Mouse (Mus musculus): ENCODE results near the gene Glyr1.

Gene Glyr1

DNA sequence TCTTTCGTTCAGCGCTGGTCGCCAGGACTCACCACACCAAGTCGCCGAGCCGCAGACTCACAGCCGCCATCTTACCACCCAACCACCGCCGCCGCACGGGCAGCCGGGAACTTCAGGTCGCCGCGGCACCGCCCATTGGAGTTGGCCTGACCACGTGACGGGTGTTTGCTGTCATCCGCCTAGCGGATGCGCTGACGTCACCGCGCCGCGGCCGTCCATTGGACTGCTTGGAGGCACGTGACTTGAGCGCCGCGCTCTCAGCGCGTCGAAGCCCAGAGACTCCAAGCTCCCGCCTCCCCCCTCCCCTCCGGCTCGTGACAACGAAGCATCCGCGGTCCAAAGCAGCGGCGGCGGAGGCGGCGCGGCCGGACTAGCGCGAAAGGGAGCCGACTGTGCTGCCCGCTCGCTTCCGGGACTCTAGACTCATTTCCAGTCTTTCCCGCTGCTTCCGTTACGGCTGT lies at the start of gene Glyr1, which contains the start of gene Ubn1:
TSS of gene Glyr1 (minus strand) at position 90 of the 461 bp plus-strand sequence.
TSS of gene Ubn1 (plus strand) at position 284 of the 461 bp plus-strand sequence.
- in situ Hi-C loops (cut with MboI; ENCODE audit: unreplicated experiment in 2 of 2) = loop anchor here in 1 of 2 experiments (10.0 to 25.0 kb wide), 2 partner anchors 145 to 938 kb away; no protein-coding TSS in a partner anchor

DNA sequence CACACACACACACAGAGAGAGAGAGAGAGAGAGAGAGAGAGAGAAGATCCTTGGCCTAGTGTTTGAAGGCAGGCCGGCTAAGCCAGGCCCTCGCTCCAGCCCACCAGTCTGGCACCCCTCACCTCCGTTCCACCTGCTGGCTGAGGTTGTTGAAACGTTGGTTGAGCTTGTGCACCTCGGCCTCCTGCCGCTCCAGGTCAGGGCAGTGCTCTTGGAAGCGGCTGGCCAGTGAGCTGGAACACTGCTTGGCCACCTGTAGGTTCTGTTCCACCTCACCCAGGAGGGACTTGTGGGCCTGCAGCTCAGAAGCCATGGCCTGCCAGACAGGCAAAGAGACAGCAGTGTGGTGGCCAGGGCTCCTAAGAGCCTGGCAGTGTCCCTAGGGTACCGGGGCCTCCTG lies 46.8 kb upstream of the Glyr1 start:
- in situ Hi-C loops (cut with MboI; ENCODE audit: unreplicated experiment in 2 of 2) = no loop called here

DNA sequence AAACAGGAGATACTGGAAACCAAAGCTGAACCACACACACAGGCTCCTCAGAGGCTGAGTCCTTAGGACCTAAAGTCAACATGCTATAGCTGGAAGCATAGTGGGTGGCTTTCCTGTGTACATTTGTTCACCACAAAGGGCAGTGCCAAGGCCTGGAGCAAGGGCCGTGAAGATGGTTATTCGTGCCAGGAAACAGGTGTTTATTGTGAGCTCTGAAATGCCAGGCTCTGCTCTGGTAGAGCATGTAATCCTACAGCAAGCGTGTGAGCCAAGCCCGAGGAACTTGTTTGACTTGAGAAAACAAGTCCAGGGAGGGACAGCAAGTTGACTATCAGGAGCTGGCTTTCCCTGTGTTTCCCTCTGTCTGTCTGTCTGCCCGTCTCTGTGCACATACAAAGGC lies 43.6 kb upstream of the Glyr1 start:
- in situ Hi-C loops (cut with MboI; ENCODE audit: unreplicated experiment in 2 of 2) = no loop called here

DNA sequence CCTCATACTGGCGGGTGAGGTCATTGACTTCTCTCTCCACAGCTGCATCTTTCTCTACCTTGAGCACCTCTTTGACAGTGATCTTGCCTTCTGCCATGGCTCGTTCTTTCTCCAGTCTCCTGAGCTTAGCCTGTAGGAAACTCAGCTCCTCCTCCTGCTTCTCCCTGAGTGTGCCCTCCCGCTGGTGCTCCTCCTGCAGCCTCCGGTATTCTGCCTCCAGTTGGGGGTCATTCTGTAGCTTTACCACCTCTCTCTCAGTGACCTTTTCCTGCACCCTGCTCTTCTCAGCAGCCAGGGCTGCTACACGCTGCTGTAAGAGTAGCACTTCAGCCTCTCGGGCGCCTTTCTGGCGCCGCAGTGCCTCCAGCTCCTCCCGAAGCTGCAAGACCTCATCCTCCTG lies 39.4 kb upstream of the Glyr1 start:
- in situ Hi-C loops (cut with MboI; ENCODE audit: unreplicated experiment in 2 of 2) = no loop called here

DNA sequence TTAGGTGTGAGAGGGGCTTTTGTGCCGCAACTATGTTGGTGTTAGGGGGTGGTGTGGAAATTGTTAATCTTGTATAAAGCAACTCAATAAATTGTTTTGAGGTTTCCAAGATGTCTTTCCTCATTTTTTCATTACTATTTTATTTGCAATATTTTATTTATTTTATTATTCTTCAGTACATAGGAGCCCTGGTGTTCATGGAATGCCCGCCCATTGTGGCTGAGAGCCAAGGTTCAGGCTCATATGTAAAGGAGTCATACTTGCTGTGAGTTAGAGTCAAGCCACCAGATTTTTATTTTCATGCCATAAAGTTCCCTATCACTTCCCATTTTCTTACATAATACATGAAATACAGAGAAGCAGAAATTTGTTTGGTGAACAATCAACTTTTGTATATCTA lies 36.5 kb upstream of the Glyr1 start:
- in situ Hi-C loops (cut with MboI; ENCODE audit: unreplicated experiment in 2 of 2) = no loop called here

DNA sequence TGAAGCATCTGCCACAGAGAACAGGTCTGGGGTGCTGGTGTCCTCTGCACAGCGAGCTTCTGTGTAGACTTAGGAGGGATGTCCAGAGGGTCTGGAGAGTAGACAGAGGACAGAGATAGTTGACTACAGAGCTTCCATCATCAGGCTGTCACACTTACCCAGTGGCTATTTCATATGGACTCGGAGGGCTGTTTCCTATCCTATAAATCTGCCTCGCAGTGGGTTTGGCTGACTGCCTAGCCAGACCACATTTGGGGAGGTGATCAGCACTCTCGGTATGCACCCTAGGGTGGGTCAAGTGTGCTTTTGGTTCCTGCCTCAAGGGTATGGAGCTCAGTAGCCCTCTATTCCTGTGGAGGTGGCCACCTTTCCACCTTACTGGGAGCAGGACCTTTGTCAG lies 35.5 kb upstream of the Glyr1 start:
- in situ Hi-C loops (cut with MboI; ENCODE audit: unreplicated experiment in 2 of 2) = no loop called here

DNA sequence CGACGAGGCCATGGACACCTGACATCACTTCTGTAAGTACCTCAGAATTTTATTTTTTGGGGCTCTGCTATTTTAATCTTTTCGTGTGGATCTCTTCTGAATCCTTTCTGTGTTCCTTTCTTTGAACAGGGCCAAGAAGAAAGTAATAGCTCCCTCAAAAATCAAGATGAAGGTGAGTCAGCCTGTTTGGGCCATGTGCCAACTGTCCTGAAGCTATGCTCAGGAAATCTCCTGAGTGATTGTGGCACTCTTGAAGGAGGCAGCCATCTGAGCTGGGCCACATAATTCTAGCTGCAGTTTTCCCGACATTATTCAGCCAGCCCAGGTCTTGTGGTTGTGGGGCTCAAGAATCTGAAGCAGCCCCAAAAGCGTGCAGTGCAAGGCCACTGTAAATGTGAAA lies 24.7 kb upstream of the Glyr1 start:
- in situ Hi-C loops (cut with MboI; ENCODE audit: unreplicated experiment in 2 of 2) = loop anchor here in 1 of 2 experiments (25.0 kb wide), 1 partner anchor 962 kb away; no protein-coding TSS in a partner anchor

DNA sequence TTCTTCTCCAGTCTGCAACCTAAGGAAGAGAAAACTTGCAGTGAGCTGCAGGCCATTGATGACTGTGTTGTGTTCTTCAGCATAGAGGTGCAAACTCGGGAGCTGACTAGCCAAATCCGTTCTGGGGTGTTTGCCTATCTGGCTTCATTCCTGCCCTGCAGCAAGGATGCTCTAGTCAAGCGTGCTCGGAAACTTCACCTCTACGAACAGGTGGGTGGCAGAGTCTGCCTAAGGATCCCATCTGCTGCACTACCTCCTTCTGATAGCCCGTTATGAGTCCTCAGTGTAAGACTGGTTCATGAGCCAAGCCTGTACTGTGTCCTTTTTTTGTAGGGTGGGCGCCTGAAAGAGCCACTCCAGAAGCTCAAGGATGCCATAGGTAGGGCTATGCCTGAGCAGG lies 22.3 kb upstream of the Glyr1 start:
- in situ Hi-C loops (cut with MboI; ENCODE audit: unreplicated experiment in 2 of 2) = loop anchor here in 1 of 2 experiments (25.0 kb wide), 1 partner anchor 960 kb away; no protein-coding TSS in a partner anchor

DNA sequence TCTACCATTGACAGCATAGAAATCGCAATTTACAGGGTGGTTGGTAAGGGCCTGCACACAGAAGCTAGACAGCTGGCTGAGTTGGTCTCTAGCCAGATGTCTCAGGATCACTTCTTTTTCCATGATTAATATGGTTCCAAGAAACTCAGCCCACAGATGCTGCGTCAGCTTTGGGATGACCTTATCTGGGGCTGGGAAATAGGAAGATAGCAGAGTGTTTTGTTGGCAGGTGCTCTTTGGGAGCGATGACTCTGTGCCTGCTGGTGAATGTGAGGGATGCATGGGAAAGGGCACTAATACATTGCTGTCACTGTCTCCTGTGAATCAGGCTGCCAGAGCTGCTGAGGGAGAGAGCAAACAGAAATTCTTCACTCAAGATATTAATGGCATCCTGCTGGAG lies 20.7 kb upstream of the Glyr1 start:
- in situ Hi-C loops (cut with MboI; ENCODE audit: unreplicated experiment in 2 of 2) = loop anchor here in 1 of 2 experiments (25.0 kb wide), 1 partner anchor 958 kb away; no protein-coding TSS in a partner anchor

DNA sequence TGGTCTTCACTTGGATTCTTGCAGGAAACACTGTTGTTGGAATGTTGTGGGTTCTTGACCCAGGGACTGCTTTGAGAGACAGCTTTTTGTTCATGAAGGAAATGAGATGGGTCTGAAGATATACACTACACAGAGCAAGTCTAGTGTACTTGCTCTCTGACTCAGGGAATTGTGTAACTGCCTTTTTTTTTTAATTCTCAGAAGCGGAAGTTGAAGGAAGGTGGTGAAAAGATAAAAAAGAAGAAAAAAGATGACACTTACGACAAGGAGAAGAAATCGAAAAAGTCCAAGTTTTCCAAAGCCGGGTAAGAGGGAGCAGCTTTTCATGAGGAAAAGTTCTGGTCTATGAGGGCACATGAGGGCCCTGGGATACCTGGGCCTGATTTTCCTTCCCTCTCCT lies 13.8 kb upstream of the Glyr1 start:
- in situ Hi-C loops (cut with MboI; ENCODE audit: unreplicated experiment in 2 of 2) = loop anchor here in 1 of 2 experiments (25.0 kb wide), 1 partner anchor 951 kb away; no protein-coding TSS in a partner anchor

DNA sequence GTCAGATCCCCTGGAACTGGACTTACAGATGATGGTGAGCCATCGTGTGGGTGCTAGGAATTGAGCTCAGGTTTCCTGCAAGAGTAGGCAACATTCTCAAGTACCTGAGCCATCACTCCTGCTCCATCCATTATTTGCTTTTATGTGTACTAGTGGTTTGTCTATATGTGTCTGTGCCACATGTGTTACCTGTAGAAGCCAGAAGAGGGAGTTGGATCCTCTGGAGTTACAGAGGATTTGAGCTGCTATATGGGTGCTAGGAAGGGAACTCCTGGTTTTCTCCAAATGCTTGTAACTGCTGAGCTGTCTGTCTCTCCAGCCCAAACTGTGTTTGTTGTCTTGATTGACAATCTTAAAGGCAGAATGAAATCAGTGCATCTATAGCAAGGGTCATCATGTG lies 8.5 kb upstream of the Glyr1 start:
- in situ Hi-C loops (cut with MboI; ENCODE audit: unreplicated experiment in 2 of 2) = loop anchor here (5.0 to 25.0 kb wide), 3 partner anchors 84 to 946 kb away; no protein-coding TSS in a partner anchor

DNA sequence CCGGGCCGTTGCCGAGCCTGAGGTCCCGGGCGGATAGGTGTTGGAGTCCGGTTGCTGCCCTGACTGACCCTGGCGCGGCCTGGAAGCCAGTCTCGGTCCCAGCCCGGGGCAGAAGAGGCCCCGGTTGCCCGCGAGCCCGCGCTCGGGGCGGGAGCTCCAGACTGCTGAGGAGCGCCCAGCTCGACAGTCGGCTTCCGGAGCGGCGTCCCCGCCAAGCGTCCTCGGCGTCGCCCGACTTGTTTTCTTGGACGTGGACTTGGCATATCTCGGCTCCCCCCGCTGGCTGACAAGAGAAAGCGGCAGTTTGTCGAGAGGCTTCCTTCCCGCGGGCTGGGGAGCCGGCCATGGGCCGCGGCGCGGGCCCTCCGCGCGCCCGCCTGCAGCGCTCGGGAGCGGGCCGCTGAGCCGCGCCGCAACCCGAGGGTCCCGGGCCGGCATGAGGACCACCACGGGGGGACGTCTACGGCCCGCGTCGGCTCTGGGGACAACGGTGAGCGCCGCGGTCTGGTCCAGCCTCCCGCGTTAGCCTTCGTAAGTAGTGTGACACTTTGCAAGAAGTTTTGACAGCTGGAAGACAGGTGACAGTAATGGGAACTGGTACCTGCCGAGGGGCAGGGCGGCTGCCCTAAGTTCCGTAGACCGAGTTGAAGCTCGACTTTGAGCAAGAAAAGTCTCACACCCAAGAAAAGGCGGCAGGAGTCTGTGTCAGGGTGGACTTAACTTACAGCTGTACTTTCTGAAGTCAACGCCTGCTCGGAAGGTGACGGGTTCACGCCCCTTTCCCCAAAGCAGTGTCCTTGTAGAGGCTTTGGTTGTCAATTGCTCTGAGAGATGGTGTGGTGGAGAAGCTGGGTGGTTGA lies 818 bp upstream of the Glyr1 start:
- in situ Hi-C loops (cut with MboI; ENCODE audit: unreplicated experiment in 2 of 2) = loop anchor here in 1 of 2 experiments (10.0 to 25.0 kb wide), 2 partner anchors 144 to 938 kb away; no protein-coding TSS in a partner anchor

DNA sequence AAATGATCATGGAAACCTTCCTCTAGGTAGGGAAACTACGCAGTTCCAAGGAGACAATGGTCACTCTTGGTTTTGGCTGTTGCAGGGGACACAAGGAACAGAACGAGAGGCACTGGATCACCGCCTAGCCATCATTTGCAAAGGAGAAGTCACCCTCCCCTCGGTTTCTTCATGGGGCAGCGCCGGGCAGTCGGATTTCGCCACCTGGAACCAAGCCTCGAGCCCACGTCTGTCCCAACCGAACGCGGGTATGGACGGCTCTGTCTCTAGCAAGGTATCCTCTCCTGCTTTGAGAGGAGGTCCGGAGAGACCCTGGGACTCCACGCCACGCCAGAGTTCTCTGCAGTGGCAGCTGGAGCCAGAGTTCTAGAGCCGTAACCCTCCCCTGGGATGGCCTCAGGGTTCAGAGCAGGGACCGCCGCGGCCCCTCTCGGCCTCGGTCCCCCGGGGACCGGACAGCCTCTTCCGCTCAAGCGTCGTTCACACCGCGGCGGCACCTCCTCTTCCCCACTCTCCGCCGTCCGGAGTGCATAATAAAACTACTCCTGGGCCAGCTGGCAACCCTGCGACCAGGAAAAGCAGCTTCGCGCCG lies 385 bp downstream of the Glyr1 start:
- in situ Hi-C loops (cut with MboI; ENCODE audit: unreplicated experiment in 2 of 2) = no loop called here

DNA sequence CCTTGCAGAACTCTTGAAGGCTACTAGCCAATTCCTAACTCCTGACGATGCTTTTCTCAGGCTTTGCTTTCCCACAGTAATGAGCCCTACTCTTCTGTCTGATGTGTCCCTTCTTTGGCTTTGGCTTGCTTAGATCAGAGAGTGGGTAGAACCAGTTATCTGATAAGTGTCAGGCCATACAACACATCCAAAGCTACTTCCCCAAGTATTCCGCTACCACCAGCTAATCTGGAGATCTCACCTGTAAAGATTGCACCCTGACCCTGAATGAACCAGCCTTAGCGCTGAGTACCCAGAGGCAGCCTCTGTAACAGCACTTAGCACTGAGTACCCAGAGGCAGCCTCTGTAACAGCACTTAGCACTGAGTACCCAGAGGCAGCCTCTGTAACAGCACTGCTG lies 4.3 kb downstream of the Glyr1 start:
- in situ Hi-C loops (cut with MboI; ENCODE audit: unreplicated experiment in 2 of 2) = no loop called here

DNA sequence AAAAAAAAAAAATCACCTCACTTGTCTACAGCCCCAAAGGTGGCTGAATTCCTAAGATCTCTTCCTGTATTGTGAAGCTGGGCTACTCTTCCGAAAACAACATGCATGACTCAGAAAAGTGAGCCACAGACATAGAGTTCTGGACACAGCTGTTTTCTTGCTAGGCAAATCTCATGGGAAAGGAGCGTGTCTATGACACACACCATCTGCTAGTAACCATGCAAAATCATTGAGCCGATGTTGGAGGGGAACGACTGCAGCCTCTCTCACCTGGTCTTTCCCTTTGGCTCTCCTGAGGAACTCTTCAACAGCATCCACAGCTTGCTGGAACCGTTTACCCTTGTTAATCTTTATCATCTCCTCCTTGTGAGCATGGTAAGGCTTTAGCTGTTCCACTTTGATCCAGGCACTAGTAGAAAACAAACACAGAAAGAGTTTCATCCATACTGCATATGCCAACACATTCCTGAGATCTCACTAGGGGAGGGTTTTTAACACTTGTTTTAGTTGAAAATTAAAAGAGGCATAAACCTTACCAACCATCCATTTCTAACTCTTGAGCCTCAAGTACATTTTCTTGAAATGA lies 12.9 kb downstream of the Glyr1 start:
- in situ Hi-C loops (cut with MboI; ENCODE audit: unreplicated experiment in 2 of 2) = no loop called here

DNA sequence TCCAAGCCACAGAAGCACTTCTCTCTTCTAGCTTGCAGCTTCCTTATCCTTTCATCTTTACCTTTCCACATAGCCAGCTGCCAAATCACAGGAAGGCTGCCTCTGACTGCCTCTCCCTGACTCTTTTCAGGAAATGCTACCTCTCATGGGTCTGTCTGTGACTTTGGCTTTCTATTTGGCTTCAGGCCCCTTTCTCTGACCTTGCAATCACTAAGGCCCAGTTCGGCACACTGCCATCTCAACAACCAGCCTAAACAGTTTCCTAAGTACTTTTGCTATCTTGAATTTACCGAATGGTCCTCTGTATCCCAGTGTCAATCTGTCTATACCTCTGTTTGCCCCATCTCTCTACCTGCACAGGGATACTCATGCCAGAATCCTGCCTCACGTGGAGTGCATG lies 14.1 kb downstream of the Glyr1 start:
- in situ Hi-C loops (cut with MboI; ENCODE audit: unreplicated experiment in 2 of 2) = no loop called here

DNA sequence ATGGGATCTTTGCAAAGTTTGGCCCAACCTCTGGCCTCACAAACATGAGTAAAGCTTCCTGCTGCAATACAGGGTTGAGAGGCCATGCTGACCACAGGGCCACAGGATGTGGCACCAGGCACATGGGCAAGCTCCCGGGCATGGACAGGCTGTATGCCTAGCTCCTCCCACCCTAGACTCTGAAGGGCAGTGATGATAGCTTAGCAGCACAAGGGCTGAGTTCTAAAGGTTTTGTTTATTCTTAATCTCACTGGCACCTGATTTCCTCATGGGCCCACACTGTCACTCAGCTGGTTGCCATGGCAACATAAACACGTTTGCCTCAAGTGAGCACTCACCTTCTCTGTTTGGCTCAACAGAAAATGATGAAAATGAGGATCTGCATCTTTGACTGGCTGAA lies 19.8 kb downstream of the Glyr1 start:
- in situ Hi-C loops (cut with MboI; ENCODE audit: unreplicated experiment in 2 of 2) = no loop called here

DNA sequence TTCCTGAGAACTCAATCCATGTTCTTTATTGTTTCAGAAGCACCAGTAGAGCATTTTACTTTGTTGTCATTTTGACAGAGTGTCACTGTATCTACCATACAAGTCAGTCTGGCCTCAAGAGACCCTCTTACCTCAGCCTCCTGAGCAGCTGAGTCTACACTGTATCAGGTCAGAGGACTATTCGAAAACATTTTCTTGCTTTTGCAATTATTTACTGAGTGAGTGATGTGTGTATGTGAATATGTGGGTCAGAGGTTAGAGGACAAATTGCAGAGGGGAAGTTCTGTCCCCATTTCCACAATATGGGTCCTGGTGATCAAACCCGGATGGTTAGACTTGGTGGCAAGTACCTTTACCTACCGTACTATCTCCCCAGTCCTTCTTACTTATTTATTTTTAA lies 25.6 kb downstream of the Glyr1 start:
- in situ Hi-C loops (cut with MboI; ENCODE audit: unreplicated experiment in 2 of 2) = no loop called here

DNA sequence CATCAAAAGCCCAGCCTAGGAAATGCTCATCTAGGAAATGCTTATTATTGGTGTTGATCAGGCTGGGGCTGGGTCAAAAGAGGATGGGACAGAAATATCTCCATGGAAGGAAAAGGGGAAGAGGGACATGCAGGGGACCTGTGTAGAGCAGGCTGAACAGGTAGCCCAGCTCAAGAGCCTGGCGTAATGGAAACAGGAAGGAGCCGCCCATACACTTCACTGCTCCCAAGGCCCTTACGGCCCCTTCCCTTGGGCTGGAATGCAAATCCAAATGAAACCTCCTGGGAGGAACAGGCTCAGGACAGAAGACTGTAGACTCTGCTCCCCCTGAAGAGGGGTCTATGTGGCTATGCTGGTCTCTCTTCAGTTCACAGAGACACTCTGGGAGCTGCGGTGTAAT lies 35.1 kb downstream of the Glyr1 start:
- in situ Hi-C loops (cut with MboI; ENCODE audit: unreplicated experiment in 2 of 2) = loop anchor here in 1 of 2 experiments (5.0 kb wide), 1 partner anchor 37 kb away; no protein-coding TSS in a partner anchor

DNA sequence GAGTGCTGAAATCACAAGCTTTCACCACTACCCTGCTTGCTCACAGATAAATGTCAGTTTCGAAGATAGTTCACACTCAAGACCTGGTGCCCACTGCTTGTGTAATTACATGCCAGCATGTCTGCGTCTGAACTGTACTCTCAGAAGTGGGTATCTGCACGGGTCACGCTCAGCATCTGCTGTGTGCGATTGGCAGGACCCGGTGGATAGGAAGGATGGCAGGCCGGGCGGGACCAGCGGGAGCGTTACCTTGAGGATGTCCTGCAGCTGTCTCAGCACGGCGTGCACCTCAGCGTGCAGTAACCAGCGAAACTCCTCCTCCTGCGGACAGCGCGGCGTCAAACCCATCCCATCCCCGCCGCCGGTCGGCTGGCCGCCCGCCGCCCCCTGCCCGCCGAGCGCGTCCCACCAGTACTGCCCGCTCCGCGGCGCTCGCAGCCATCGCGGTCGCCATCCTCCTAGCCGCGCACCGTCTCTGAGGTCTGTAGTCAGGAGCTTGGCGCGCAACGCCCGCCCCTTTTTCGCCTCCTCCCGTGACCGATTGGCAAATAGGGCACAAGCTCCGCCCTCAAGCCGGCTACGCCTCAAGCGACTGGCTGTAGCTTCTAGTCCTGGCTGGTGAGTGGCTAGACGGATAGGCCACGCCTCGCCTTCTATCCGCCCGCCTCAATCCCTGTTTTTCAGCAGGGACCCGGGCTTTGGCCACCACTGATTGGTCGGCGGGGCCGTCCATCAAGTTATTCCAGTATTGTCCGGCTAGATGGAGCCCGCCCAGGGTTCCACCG lies 36.4 kb downstream of the Glyr1 start, which contains the start of gene Rogdi:
TSS of gene Rogdi (minus strand) at position 500 of the 785 bp plus-strand sequence.
- in situ Hi-C loops (cut with MboI; ENCODE audit: unreplicated experiment in 2 of 2) = loop anchor here in 1 of 2 experiments (5.0 kb wide), 1 partner anchor 36 kb away; no protein-coding TSS in a partner anchor

Data from v-Abl transformed pro-B cells (cell line).